In the genomic region with DNA sequence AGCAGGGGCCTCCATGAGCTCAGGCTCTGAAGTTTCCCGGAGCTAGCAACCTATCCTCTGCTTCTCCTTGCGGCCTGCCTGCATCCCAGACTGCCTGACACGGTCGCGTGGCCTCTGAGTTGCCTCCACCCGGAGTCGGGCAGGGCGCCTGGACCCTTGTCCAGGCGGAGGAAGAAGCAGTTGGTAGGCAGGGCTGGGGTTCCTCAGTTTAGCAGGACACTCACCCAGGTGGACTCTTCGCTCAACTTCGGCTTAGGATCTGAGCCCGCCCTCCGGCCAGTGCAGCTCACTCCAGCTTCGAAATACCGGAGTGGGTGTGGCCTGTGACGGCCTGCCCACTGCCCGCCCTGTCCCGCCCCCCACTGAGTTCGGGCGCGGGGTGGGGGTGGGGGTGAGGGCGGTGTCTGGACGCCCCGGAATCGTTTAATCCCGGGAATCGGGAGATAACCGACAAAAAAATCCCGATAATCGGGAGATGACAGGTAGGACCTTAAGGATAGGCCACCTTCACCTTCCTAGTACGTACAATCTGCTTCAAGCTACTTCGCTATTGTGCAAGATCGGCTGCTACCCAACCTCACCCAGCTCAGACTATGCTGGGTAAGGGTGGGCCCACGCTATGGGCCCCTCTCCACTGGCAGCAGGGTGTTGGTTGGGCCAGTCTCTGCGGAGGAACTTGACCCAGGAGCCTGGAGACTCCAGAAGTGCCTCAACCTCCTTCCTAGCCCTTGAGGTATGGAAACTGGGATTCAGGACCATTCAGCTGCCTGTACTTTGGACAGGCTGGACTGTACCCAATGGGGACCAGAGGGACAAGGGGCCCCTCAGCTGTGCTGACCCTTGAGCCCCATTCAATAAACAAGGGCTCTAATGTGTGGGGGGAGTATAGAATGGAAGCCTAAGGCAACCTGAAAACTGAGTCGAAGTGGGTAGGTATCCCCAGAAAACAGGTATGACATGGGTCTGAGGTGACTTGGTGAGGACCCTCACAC, we compare ENCODE assay signal across 8 mouse cellular contexts. TPM values are rescaled to one million over a fixed set of nuclear protein-coding genes. Genes with fewer than 3 reads are reported as not detected.
A peak's percentile ranks its signal among the peaks of the same experiment; 100 is the strongest.
DNase-seq lines count a peak whose midpoint lies in the region; ATAC-seq and TF ChIP-seq lines count a peak whose summit lies in the region.

A gene (minus strand): TSS at position 339 of the 992 bp plus-strand sequence.

- H3K4me2 ChIP-seq in forebrain, embryonic 16.5 days (ENCODE audit: low read length) = peak within 1 kb of the TSS; percentile 76
- H3K4me2 ChIP-seq in lung, postnatal 0 days (replicated peaks; ENCODE audit: low read depth, low read length) = peak within 1 kb of the TSS; percentile 86

- H3K9ac ChIP-seq in forebrain, embryonic 16.5 days (replicated peaks; ENCODE audit: low read depth, low read length) = peak within 1 kb of the TSS; percentile 56
- peak within 1 kb of the TSS; percentile 41 for H3K9ac ChIP-seq in lung, postnatal 0 days (replicated peaks; ENCODE audit: low read depth)

- peak; percentile 57 for ATAC-seq in forebrain, embryonic 16.5 days
- ATAC-seq in lung, postnatal 0 days = peak; percentile 89

- no peaks in the 10 kb centered on the region for H3K36me3 ChIP-seq in forebrain, embryonic 16.5 days (ENCODE audit: control insufficient read depth, insufficient read depth)
- H3K36me3 ChIP-seq in lung, postnatal 0 days (ENCODE audit: insufficient read depth, low read length) = peaks cover 20% of the 10 kb centered on the region

- peak; percentile 31 for DNase-seq in ES-CJ7 (ENCODE audit: low read depth, low spot score)
- DNase-seq in heart, postnatal 4 days = peak; percentile 81
- peak in 1 of 2 experiments; percentile 51 for DNase-seq in layer of hippocampus, adult 8-10 months (ENCODE audit: low spot score in 2 of 2)
- peak; percentile 93 for DNase-seq in lung, postnatal 0 days (ENCODE audit: low spot score)
- DNase-seq in ovary, postnatal 10 days (ENCODE audit: low spot score) = peak; percentile 72
- DNase-seq in thymus, postnatal 25 days = peak; percentile 79

- TF ChIP-seq EP300 in lung, postnatal 0 days (IDR thresholded peaks at IDR 0.05) = no peak

- peaks cover 20% of the 10 kb centered on the region for H3K4me1 ChIP-seq in brown adipose tissue, adult 24 weeks (ENCODE audit: control insufficient read depth, insufficient read depth, insufficient read length, low read length)
- H3K4me1 ChIP-seq in forebrain, embryonic 16.5 days (replicated peaks; ENCODE audit: control insufficient read depth, insufficient read depth, low read length) = peaks cover 15% of the 10 kb centered on the region
- peaks cover 15% of the 10 kb centered on the region for H3K4me1 ChIP-seq in lung, postnatal 0 days (ENCODE audit: insufficient read depth, low read depth, low read length)

- H3K4me3 ChIP-seq in brown adipose tissue, adult 24 weeks (ENCODE audit: insufficient read depth, low read depth, low read length) = peak within 1 kb of the TSS; percentile 90
- peak within 1 kb of the TSS; percentile 47 for H3K4me3 ChIP-seq in forebrain, embryonic 16.5 days (replicated peaks; ENCODE audit: low read length)
- H3K4me3 ChIP-seq in lung, postnatal 0 days (ENCODE audit: low read depth, low read length) = peak within 1 kb of the TSS; percentile 63

- no peaks in the 10 kb centered on the region for H3K27me3 ChIP-seq in forebrain, embryonic 16.5 days (replicated peaks; ENCODE audit: control insufficient read depth, insufficient read depth, low read length)
- no peaks in the 10 kb centered on the region for H3K27me3 ChIP-seq in lung, postnatal 0 days (replicated peaks; ENCODE audit: insufficient read depth, low read length)

- WGBS in forebrain, embryonic 16.5 days = 5% methylated on average over 36 of the region's 36 CpGs
- WGBS in lung, postnatal 0 days = 4% methylated on average over 34 of the region's 36 CpGs

- H3K27ac ChIP-seq in brown adipose tissue, adult 24 weeks (replicated peaks; ENCODE audit: low read depth, low read length) = peak within 1 kb of the TSS; percentile 86
- H3K27ac ChIP-seq in forebrain, embryonic 16.5 days (ENCODE audit: low read length) = no peak within 1 kb of the TSS
- peak within 1 kb of the TSS; percentile 77 for H3K27ac ChIP-seq in lung, postnatal 0 days (ENCODE audit: low read length)

- no peaks in the 10 kb centered on the region for H3K9me3 ChIP-seq in forebrain, embryonic 16.5 days (ENCODE audit: control insufficient read depth, low read length)
- no peaks in the 10 kb centered on the region for H3K9me3 ChIP-seq in lung, postnatal 0 days (ENCODE audit: low read length)

- no peak for TF ChIP-seq CTCF in lung, postnatal 0 days (IDR thresholded peaks at IDR 0.05)

RNA-seq across cellular contexts. Expression of the gene that starts here (rescaled TPM):
- 5.3 and 7.7 TPM in 2 replicates for polyA plus RNA-seq in brown adipose tissue, adult 24 weeks (2012; ENCODE audit: insufficient read depth, insufficient read length, missing spikeins)
- polyA plus RNA-seq in forebrain, embryonic 16.5 days (2015; fragmentation: Nextera tagmentation; extraction: Ambion mirVana) = 9.0 and 11.2 TPM in 2 replicates
- total RNA-seq in heart, postnatal 4 days (2021) = 10 to 100 TPM; 19.2 to 22.9 TPM
- total RNA-seq in layer of hippocampus, adult 8-10 months (2022) = 10 to 100 TPM; 19.4 to 39.9 (median 30.6) TPM
- 31.8 and 33.1 TPM in 2 replicates for polyA plus RNA-seq in lung, postnatal 0 days (2015; fragmentation: Nextera tagmentation; extraction: Ambion mirVana)
